ENCODE assay signal across 15 mouse cellular contexts in the genomic region with DNA sequence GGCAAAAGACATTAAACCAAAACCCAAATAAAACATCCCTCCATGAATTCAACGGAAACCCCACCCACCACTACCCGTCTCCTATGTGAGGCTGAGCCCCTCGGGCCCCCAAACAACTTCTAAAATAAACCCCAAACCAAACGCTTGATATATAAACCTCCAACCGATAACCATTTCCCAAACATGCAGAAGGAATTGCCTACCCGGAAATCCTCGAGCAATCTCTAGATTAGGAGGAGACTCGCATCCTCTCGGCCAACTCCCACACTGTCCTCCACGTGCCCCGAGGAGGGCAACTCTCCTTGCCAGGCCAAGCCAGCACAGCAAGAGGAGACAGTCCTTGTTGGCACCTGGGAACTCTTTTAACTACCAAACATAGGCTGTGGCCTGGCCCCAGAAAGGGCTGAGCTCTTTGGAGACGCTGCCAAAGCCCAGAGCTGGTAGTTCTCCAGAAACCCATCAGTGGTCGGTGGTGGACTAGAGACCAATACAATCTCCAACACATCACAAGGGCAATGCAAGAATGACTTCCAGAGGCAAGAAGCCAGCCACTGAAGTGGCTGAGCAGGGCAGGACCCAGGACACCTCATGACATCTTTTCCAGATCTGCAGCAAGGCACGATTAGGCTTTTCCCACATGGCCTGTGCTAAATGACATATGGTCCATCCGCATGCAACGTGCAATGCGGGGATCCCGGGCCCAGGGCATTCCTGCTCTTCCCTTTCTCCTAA.
"Had no signal": no experiment of that assay in that cellular context is flagged by ENCODE, and none has a peak within 500 bp of the region (broad histone marks: within the 10 kb centered on the region; RNA-seq: fewer than 3 reads in every experiment).

No protein-coding gene starts in this region.

- H3K4me3 ChIP-seq: kidney, embryonic 15.5 days; limb, embryonic 13.5 days; midbrain, embryonic 10.5 days; neural tube, embryonic 12.5 days had no signal

- H3K27me3 ChIP-seq: kidney, embryonic 15.5 days; limb, embryonic 13.5 days; neural tube, embryonic 12.5 days had no signal

- H3K27ac ChIP-seq: kidney, embryonic 15.5 days; limb, embryonic 13.5 days; liver, embryonic 14.5 days; midbrain, embryonic 10.5 days; neural tube, embryonic 12.5 days had no signal

- H3K4me2 ChIP-seq: kidney, embryonic 15.5 days; limb, embryonic 13.5 days; neural tube, embryonic 12.5 days had no signal

- H3K9ac ChIP-seq: kidney, embryonic 15.5 days; limb, embryonic 13.5 days; liver, embryonic 14.5 days; neural tube, embryonic 12.5 days had no signal

- H3K4me1 ChIP-seq: limb, embryonic 13.5 days had no signal

- H3K9me3 ChIP-seq: kidney, embryonic 15.5 days; limb, embryonic 13.5 days; midbrain, embryonic 10.5 days; neural tube, embryonic 12.5 days had no signal

- DNase-seq: kidney, postnatal 14 days; left cerebral cortex, postnatal 4 days; lung, adult 2 months; lung, postnatal 14 days; midbrain, embryonic 14.5 days; retina, postnatal 1 day; right cerebral cortex, postnatal 4 days; spleen, adult 18-20 months; thymus, adult 18-20 months; thymus, postnatal 14 days had no signal
